Mouse (Mus musculus): ENCODE results near the gene Jazf1. TPM values are rescaled to one million over a fixed set of nuclear protein-coding genes. Genes with fewer than 3 reads are reported as not detected.

Jazf1 gene
- polyA plus RNA-seq, 1 experiment from 2014 or later, result 10.0 TPM

GRCm38 (mm10) chr6:52903226-52903960 is 165.0 kb downstream of the Jazf1 start:
- Histone ChIP-seq H3K36me3 (ENCODE audit: control insufficient read depth, insufficient read depth, low read length) (no peaks in the 10 kb centered on the region), H3K27ac (ENCODE audit: low read depth, low read length) (no peak overlapping the region), H3K27me3 (ENCODE audit: control insufficient read depth, insufficient read depth, low read length) (no peaks in the 10 kb centered on the region), H3K4me1 (replicated peaks; ENCODE audit: control insufficient read depth, insufficient read depth, low read length) (no peaks in the 10 kb centered on the region), H3K9me3 (ENCODE audit: control insufficient read depth, low read length) (no peaks in the 10 kb centered on the region), H3K9ac (ENCODE audit: low read depth, low read length) (no peak overlapping the region), H3K4me3 (ENCODE audit: low read depth, low read length) (no peak overlapping the region), H3K4me2 (replicated peaks; ENCODE audit: low read depth, low read length) (no peak overlapping the region)
- 91% methylated on average over 4 of the region's 4 CpGs for WGBS
- ATAC-seq (ENCODE audit: low FRiP score), result no peak
- no peak for DNase-seq (ENCODE audit: low spot score)

GRCm38 (mm10) chr6:52899574-52900245 is 168.7 kb downstream of the Jazf1 start:
- Histone ChIP-seq H3K36me3 (ENCODE audit: control insufficient read depth, insufficient read depth, low read length) (no peaks in the 10 kb centered on the region), H3K27ac (ENCODE audit: low read depth, low read length) (no peak overlapping the region), H3K4me3 (ENCODE audit: low read depth, low read length) (no peak overlapping the region), H3K9me3 (ENCODE audit: control insufficient read depth, low read length) (no peaks in the 10 kb centered on the region), H3K9ac (ENCODE audit: low read depth, low read length) (no peak overlapping the region), H3K4me1 (replicated peaks; ENCODE audit: control insufficient read depth, insufficient read depth, low read length) (0 out of 2 replicates have a peak, but pooled peaks cover 2% of the 10 kb centered on the region), H3K4me2 (replicated peaks; ENCODE audit: low read depth, low read length) (no peak overlapping the region), H3K27me3 (ENCODE audit: control insufficient read depth, insufficient read depth, low read length) (no peaks in the 10 kb centered on the region)
- ATAC-seq (ENCODE audit: low FRiP score) (no peak), DNase-seq (ENCODE audit: low spot score) (no peak)
- WGBS, result 91% methylated on average over 3 of the region's 3 CpGs

- Histone ChIP-seq H3K4me1 (replicated peaks; ENCODE audit: control insufficient read depth, insufficient read depth, low read length) (0 out of 2 replicates have a peak, but pooled peaks cover 2% of the 10 kb centered on the region), H3K9me3 (ENCODE audit: control insufficient read depth, low read length) (no peaks in the 10 kb centered on the region), H3K36me3 (ENCODE audit: control insufficient read depth, insufficient read depth, low read length) (no peaks in the 10 kb centered on the region), H3K4me3 (ENCODE audit: low read depth, low read length) (no peak overlapping the region), H3K4me2 (replicated peaks; ENCODE audit: low read depth, low read length) (no peak overlapping the region), H3K9ac (ENCODE audit: low read depth, low read length) (no peak overlapping the region), H3K27ac (ENCODE audit: low read depth, low read length) (no peak overlapping the region), H3K27me3 (ENCODE audit: control insufficient read depth, insufficient read depth, low read length) (no peaks in the 10 kb centered on the region)
- 77% methylated on average over 4 of the region's 4 CpGs for WGBS
- DNase-seq (ENCODE audit: low spot score) (no peak), ATAC-seq (ENCODE audit: low FRiP score) (no peak)
Measured at GRCm38 (mm10) chr6:52895075-52895474, 173.4 kb downstream of the Jazf1 start.

DNA sequence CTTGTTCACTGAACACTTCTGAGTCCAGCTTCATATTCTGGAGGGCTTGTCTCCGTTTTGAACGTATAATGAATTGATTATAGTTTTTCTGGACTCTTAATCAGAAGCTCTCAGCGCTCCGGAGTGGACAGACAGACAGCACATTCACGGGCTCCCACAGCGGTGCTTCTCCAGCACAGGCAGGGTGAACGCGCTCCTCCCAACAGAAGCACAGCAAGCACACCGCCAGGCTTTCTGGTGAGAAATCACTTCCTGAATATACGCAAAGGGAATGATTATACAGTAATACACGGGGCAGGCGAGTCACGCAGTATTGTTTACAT is 174.0 kb downstream of the Jazf1 start:
- peak; percentile 63 for ATAC-seq (ENCODE audit: low FRiP score)

GRCm38 (mm10) chr6:52893811-52894500 is 174.5 kb downstream of the Jazf1 start:
- Histone ChIP-seq H3K27me3 (ENCODE audit: control insufficient read depth, insufficient read depth, low read length) (no peaks in the 10 kb centered on the region), H3K9me3 (ENCODE audit: control insufficient read depth, low read length) (no peaks in the 10 kb centered on the region), H3K4me1 (replicated peaks; ENCODE audit: control insufficient read depth, insufficient read depth, low read length) (0 out of 2 replicates have a peak, but pooled peaks cover 3% of the 10 kb centered on the region), H3K9ac (ENCODE audit: low read depth, low read length) (no peak overlapping the region), H3K4me2 (replicated peaks; ENCODE audit: low read depth, low read length) (no peak overlapping the region), H3K4me3 (ENCODE audit: low read depth, low read length) (no peak overlapping the region), H3K36me3 (ENCODE audit: control insufficient read depth, insufficient read depth, low read length) (no peaks in the 10 kb centered on the region), H3K27ac (ENCODE audit: low read depth, low read length) (no peak overlapping the region; the same call in 1 of the 2 replicates)
- ATAC-seq (ENCODE audit: low FRiP score), result peak; percentile 75
- peak; percentile 22 for DNase-seq (ENCODE audit: low spot score)
- WGBS, result 49% methylated on average over 9 of the region's 9 CpGs

More for the DNA sequence above, 174.0 kb downstream of the Jazf1 start:
- Histone ChIP-seq H3K4me1 (replicated peaks; ENCODE audit: control insufficient read depth, insufficient read depth, low read length) (0 out of 2 replicates have a peak, but pooled peaks cover 3% of the 10 kb centered on the region), H3K36me3 (ENCODE audit: control insufficient read depth, insufficient read depth, low read length) (no peaks in the 10 kb centered on the region), H3K9me3 (ENCODE audit: control insufficient read depth, low read length) (no peaks in the 10 kb centered on the region), H3K9ac (ENCODE audit: low read depth, low read length) (no peak overlapping the region), H3K4me3 (ENCODE audit: low read depth, low read length) (no peak overlapping the region), H3K4me2 (replicated peaks; ENCODE audit: low read depth, low read length) (no peak overlapping the region), H3K27ac (ENCODE audit: low read depth, low read length) (peak overlapping the region; percentile 54; the same call in 1 of the 2 replicates), H3K27me3 (ENCODE audit: control insufficient read depth, insufficient read depth, low read length) (no peaks in the 10 kb centered on the region)
- 54% methylated on average over 13 of the region's 13 CpGs for WGBS
- DNase-seq (ENCODE audit: low spot score), result peak; percentile 41

GRCm38 (mm10) chr6:52892978-52893377 is 175.5 kb downstream of the Jazf1 start:
- no peak for ATAC-seq (ENCODE audit: low FRiP score)
- Histone ChIP-seq H3K9me3 (ENCODE audit: control insufficient read depth, low read length) (no peaks in the 10 kb centered on the region), H3K4me1 (replicated peaks; ENCODE audit: control insufficient read depth, insufficient read depth, low read length) (0 out of 2 replicates have a peak, but pooled peaks cover 3% of the 10 kb centered on the region), H3K4me3 (ENCODE audit: low read depth, low read length) (no peak overlapping the region), H3K27me3 (ENCODE audit: control insufficient read depth, insufficient read depth, low read length) (no peaks in the 10 kb centered on the region), H3K27ac (ENCODE audit: low read depth, low read length) (no peak overlapping the region), H3K4me2 (replicated peaks; ENCODE audit: low read depth, low read length) (no peak overlapping the region), H3K36me3 (ENCODE audit: control insufficient read depth, insufficient read depth, low read length) (no peaks in the 10 kb centered on the region), H3K9ac (ENCODE audit: low read depth, low read length) (no peak overlapping the region)
- DNase-seq (ENCODE audit: low spot score), result no peak
- WGBS, result 91% methylated on average over 3 of the region's 3 CpGs

GRCm38 (mm10) chr6:52887541-52888203 is 180.8 kb downstream of the Jazf1 start:
- H3K4me2 ChIP-seq (replicated peaks; ENCODE audit: low read depth, low read length), result no peak overlapping the region
- H3K9ac ChIP-seq (ENCODE audit: low read depth, low read length), result no peak overlapping the region
- no peak overlapping the region for H3K4me3 ChIP-seq (ENCODE audit: low read depth, low read length)
- H3K27ac ChIP-seq (ENCODE audit: low read depth, low read length), result no peak overlapping the region
- no peaks in the 10 kb centered on the region for H3K36me3 ChIP-seq (ENCODE audit: control insufficient read depth, insufficient read depth, low read length)
- H3K9me3 ChIP-seq (ENCODE audit: control insufficient read depth, low read length), result no peaks in the 10 kb centered on the region
- H3K4me1 ChIP-seq (replicated peaks; ENCODE audit: control insufficient read depth, insufficient read depth, low read length), result 0 out of 2 replicates have a peak, but pooled peaks cover 2% of the 10 kb centered on the region
- H3K27me3 ChIP-seq (ENCODE audit: control insufficient read depth, insufficient read depth, low read length), result no peaks in the 10 kb centered on the region
- 70% methylated on average over 4 of the region's 4 CpGs for WGBS
- no peak for DNase-seq (ENCODE audit: low spot score)
- no peak for ATAC-seq (ENCODE audit: low FRiP score)

DNA sequence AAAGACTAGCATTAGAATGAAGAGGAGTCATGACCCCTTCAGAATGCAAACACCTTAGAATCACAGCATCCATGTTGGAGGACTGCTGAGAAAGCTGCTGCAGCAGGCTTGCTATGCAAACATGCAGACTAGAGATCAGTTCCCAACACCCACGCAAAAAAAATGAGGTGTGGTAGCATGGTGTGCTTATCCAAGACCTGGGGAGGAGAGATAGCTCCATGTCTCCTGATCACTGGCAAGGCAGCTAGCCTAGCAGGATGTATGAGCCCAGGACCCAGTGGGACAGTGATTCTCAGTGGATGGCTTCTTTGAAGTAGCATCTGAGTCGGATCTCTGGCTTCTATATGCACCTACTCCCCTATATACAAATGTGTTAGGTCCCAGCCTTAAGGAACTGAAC is 184.7 kb downstream of the Jazf1 start:
- 78% methylated on average over 2 of the region's 2 CpGs for WGBS
- no peak overlapping the region for H3K27ac ChIP-seq (ENCODE audit: low read depth, low read length)
- H3K9me3 ChIP-seq (ENCODE audit: control insufficient read depth, low read length), result peaks cover 5% of the 10 kb centered on the region; the same call in 1 of the 2 replicates
- H3K4me1 ChIP-seq (replicated peaks; ENCODE audit: control insufficient read depth, insufficient read depth, low read length), result no peaks in the 10 kb centered on the region
- no peak overlapping the region for H3K4me2 ChIP-seq (replicated peaks; ENCODE audit: low read depth, low read length)
- no peak overlapping the region for H3K4me3 ChIP-seq (ENCODE audit: low read depth, low read length)
- H3K27me3 ChIP-seq (ENCODE audit: control insufficient read depth, insufficient read depth, low read length), result no peaks in the 10 kb centered on the region
- H3K36me3 ChIP-seq (ENCODE audit: control insufficient read depth, insufficient read depth, low read length), result no peaks in the 10 kb centered on the region
- H3K9ac ChIP-seq (ENCODE audit: low read depth, low read length), result no peak overlapping the region
- DNase-seq (ENCODE audit: low spot score) (no peak), ATAC-seq (ENCODE audit: low FRiP score) (no peak)

Data from hindbrain, embryonic 11.5 days (tissue).